Mouse (Mus musculus) liver, embryonic 14.5 days (tissue): ENCODE measurements around the gene Dock1.

ENCODE experiments used
- CTCF ChIP-seq: IDR thresholded peaks from 2 replicates; pipeline ENCODE4 v1.5.1; 2016; ENCODE audit warnings: antibody characterized with exemption, low read depth, control low read depth
- EP300 ChIP-seq: IDR thresholded peaks from 2 replicates; pipeline ENCODE4 v1.6.1; 2016; ENCODE audit warnings: antibody characterized with exemption, low read depth

- no peak for TF ChIP-seq CTCF
- no peak for TF ChIP-seq EP300
These were observed 191.5 kb downstream of the Dock1 start for GRCm38 (mm10) chr7:134862000-134862399.
